Mouse (Mus musculus): ENCODE measurements around the gene Ifrd2. TPM values are rescaled to one million over a fixed set of nuclear protein-coding genes. Genes with fewer than 3 reads are reported as not detected.

The Ifrd2 gene
- polyA plus RNA-seq, 1 experiment, result 65.1 TPM

DNA sequence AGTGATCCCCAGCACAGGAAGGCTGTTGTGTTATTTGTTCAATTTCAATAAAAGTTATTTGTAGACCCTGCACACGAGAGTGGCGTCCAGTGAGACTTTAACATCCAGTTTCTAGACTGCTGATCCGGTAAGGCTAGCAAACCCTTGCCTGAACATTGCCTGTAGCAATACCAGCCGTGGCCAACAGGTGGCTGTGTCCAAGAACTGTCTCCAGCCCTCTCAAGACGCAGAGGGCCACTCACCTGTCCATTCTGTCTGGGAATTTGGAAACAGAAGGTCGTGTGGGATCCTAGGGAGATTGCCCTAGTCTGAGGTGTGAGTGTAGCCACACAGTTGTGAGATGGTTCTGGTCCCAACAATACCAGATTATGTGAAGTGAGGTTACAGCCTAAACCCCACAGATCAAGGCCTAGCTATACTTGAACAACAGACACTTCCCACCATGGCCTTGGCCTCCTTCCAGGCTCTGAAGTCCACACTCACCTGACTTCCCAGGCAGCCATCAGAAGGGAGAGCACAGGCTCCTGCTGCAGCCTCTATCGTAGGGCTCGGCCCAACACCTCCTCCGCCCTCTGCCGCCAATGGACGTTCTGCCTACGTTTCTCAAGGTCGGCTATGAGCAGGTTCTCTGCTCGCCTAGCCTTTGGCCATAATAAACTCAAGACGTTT, 21.3 kb upstream of the Ifrd2 start:
- peak; percentile 75; the same call in 1 of the 2 replicates for TF ChIP-seq CTCF (IDR thresholded peaks at IDR 0.05; ENCODE audit: borderline replicate concordance, control insufficient read depth, extremely low read depth, insufficient read depth, low read length, poor library complexity)
- TF ChIP-seq POLR2A (IDR thresholded peaks at IDR 0.05; ENCODE audit: control insufficient read depth, extremely low read depth, insufficient read depth, low read length, poor library complexity), result no peak

DNA sequence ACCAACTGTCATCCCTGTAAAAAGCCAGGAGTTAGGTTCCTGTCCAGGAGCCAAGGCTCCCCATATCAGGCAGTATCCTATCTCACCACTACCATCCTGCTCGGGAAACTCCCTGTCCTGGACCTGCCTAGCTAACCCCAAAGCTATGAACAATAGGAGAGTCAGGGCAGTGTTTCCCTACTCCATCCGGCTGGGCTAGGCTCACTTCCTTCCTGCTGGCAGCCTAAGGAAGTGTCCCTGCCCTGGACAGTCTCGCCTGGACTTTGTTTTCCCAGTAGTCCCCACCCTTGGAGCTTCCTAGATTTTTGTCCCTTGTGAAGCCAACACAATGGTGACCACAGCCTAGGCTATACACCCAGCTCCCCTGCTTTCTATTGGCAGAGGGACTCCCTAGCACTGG, 20.6 kb upstream of the Ifrd2 start:
- Histone ChIP-seq H3K27me3 (ENCODE audit: control insufficient read depth, insufficient read depth, low read length) (no peaks in the 10 kb centered on the region), H3K27ac (ENCODE audit: control insufficient read depth, insufficient read depth, low read length) (no peak overlapping the region), H3K36me3 (ENCODE audit: control insufficient read depth, insufficient read depth, low read length) (peaks cover 1% of the 10 kb centered on the region), H3K4me3 (ENCODE audit: control insufficient read depth, insufficient read depth, low read length) (no peak overlapping the region), H3K4me1 (replicated peaks; ENCODE audit: control insufficient read depth, insufficient read depth, low read length) (peaks cover 34% of the 10 kb centered on the region)
- 94% methylated on average over 3 of the region's 3 CpGs for WGBS
- TF ChIP-seq CTCF (IDR thresholded peaks at IDR 0.05; ENCODE audit: borderline replicate concordance, control insufficient read depth, extremely low read depth, insufficient read depth, low read length, poor library complexity), result no peak
- TF ChIP-seq POLR2A (IDR thresholded peaks at IDR 0.05; ENCODE audit: control insufficient read depth, extremely low read depth, insufficient read depth, low read length, poor library complexity), result no peak
- DNase-seq, result no peak

More for the DNA sequence above, 21.3 kb upstream of the Ifrd2 start:
- Histone ChIP-seq H3K36me3 (ENCODE audit: control insufficient read depth, insufficient read depth, low read length) (peaks cover 8% of the 10 kb centered on the region), H3K4me1 (replicated peaks; ENCODE audit: control insufficient read depth, insufficient read depth, low read length) (peaks cover 34% of the 10 kb centered on the region), H3K27ac (ENCODE audit: control insufficient read depth, insufficient read depth, low read length) (no peak overlapping the region), H3K27me3 (ENCODE audit: control insufficient read depth, insufficient read depth, low read length) (no peaks in the 10 kb centered on the region), H3K4me3 (ENCODE audit: control insufficient read depth, insufficient read depth, low read length) (no peak overlapping the region)
- WGBS, result 71% methylated on average over 15 of the region's 15 CpGs
- peak; percentile 80 for DNase-seq

- no peak for TF ChIP-seq POLR2A (IDR thresholded peaks at IDR 0.05; ENCODE audit: control insufficient read depth, extremely low read depth, insufficient read depth, low read length, poor library complexity)
- no peak for TF ChIP-seq CTCF (IDR thresholded peaks at IDR 0.05; ENCODE audit: borderline replicate concordance, control insufficient read depth, extremely low read depth, insufficient read depth, low read length, poor library complexity)
- peak within 1 kb of the TSS; percentile 85 for H3K4me3 ChIP-seq (ENCODE audit: control insufficient read depth, insufficient read depth, low read length)
Observed at GRCm38 (mm10) chr9:107567702-107568319, 19.6 kb upstream of the Ifrd2 start, which contains the start of gene Hyal2. TSS of gene Hyal2 (plus strand) at chr9:107567945.

GRCm38 (mm10) chr9:107568331-107569261, 18.8 kb upstream of the Ifrd2 start:
- no peaks in the 10 kb centered on the region; the same call in 1 of the 2 replicates for H3K36me3 ChIP-seq (ENCODE audit: control insufficient read depth, insufficient read depth, low read length)

More at GRCm38 (mm10) chr9:107567702-107568319, 19.6 kb upstream of the Ifrd2 start, which contains the start of gene Hyal2:
- H3K27me3 ChIP-seq (ENCODE audit: control insufficient read depth, insufficient read depth, low read length), result no peaks in the 10 kb centered on the region
- peaks cover 34% of the 10 kb centered on the region for H3K4me1 ChIP-seq (replicated peaks; ENCODE audit: control insufficient read depth, insufficient read depth, low read length)
- WGBS, result 81% methylated on average over 18 of the region's 18 CpGs
- DNase-seq, result no peak
- no peak within 1 kb of the TSS for H3K27ac ChIP-seq (ENCODE audit: control insufficient read depth, insufficient read depth, low read length)
- H3K36me3 ChIP-seq (ENCODE audit: control insufficient read depth, insufficient read depth, low read length), result no peaks in the 10 kb centered on the region; the same call in 1 of the 2 replicates

DNA sequence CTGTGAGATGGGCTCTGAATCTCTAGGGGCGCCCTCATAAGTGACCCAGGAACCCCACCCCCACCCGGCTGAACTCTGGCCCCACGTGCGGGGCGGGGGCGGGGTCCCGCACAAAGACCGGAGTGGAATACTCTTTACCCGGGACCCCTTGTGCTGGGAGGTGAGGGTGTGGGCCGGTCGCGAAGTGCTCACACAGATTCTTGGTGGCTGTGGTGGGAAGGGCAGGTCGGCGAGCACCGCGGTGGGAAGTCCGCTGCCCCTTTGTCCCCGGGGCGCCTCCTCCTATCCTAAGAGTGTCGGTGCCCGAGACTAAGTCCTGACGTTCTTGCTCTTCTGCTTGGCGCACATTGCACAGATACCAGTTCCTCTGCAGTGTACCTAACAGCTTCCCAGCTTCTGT, 18.2 kb upstream of the Ifrd2 start:
- Histone ChIP-seq H3K27me3 (ENCODE audit: control insufficient read depth, insufficient read depth, low read length) (no peaks in the 10 kb centered on the region), H3K4me1 (replicated peaks; ENCODE audit: control insufficient read depth, insufficient read depth, low read length) (peaks cover 29% of the 10 kb centered on the region), H3K4me3 (ENCODE audit: control insufficient read depth, insufficient read depth, low read length) (peak overlapping the region; percentile 85), H3K36me3 (ENCODE audit: control insufficient read depth, insufficient read depth, low read length) (no peaks in the 10 kb centered on the region; the same call in 1 of the 2 replicates), H3K27ac (ENCODE audit: control insufficient read depth, insufficient read depth, low read length) (no peak overlapping the region)
- under 1% methylated on average over 23 of the region's 23 CpGs for WGBS
- no peak for DNase-seq
- no peak for TF ChIP-seq POLR2A (IDR thresholded peaks at IDR 0.05; ENCODE audit: control insufficient read depth, extremely low read depth, insufficient read depth, low read length, poor library complexity)
- TF ChIP-seq CTCF (IDR thresholded peaks at IDR 0.05; ENCODE audit: borderline replicate concordance, control insufficient read depth, extremely low read depth, insufficient read depth, low read length, poor library complexity), result 0 out of 2 replicates have a peak, but pooled peaks have one; percentile 14

More at GRCm38 (mm10) chr9:107568331-107569261, 18.8 kb upstream of the Ifrd2 start:
- Histone ChIP-seq H3K27me3 (ENCODE audit: control insufficient read depth, insufficient read depth, low read length) (no peaks in the 10 kb centered on the region), H3K4me1 (replicated peaks; ENCODE audit: control insufficient read depth, insufficient read depth, low read length) (peaks cover 34% of the 10 kb centered on the region), H3K4me3 (ENCODE audit: control insufficient read depth, insufficient read depth, low read length) (peak overlapping the region; percentile 85), H3K27ac (ENCODE audit: control insufficient read depth, insufficient read depth, low read length) (no peak overlapping the region)
- peak; percentile 81 for DNase-seq
- 0 out of 2 replicates have a peak, but pooled peaks have one; percentile 4 for TF ChIP-seq POLR2A (IDR thresholded peaks at IDR 0.05; ENCODE audit: control insufficient read depth, extremely low read depth, insufficient read depth, low read length, poor library complexity)
- TF ChIP-seq CTCF (IDR thresholded peaks at IDR 0.05; ENCODE audit: borderline replicate concordance, control insufficient read depth, extremely low read depth, insufficient read depth, low read length, poor library complexity), result no peak
- 1% methylated on average over 41 of the region's 41 CpGs for WGBS

Measured in thymus, adult 2 months (tissue).